Mouse (Mus musculus) intestine, embryonic 14.5 days (tissue): Measurements from ENCODE around the gene Tenm2. TPM values are rescaled to one million over a fixed set of nuclear protein-coding genes. Genes with fewer than 3 reads are reported as not detected.

Source experiments
- ATAC-seq: fragments of 200-750 bp; cut with Nextera tagmentation; replicated peaks from 2 replicates; pipeline ENCODE4 v1.8.0; 2017; ENCODE audit warnings: low read depth, moderate number of reproducible peaks, moderate TSS enrichment, moderate library complexity; ENCODE audit not compliant: low FRiP score, low TSS enrichment
- DNase-seq: peaks from one replicate; pipeline ENCODE4 v3.0.0-alpha.2; 2018; ENCODE audit warnings: low spot score
- H3K27ac ChIP-seq: fragments of 300-500 bp; sonication (generic); 2 replicates; pipeline ENCODE4 v1.5.1; 2014; ENCODE audit warnings: low read depth, mild to moderate bottlenecking, control low read depth
- H3K27me3 ChIP-seq: fragments of 300-500 bp; sonication (generic); replicated peaks from 2 replicates; pipeline ENCODE4 v1.6.1; 2014; ENCODE audit warnings: low read length, control low read depth; ENCODE audit not compliant: control insufficient read depth, insufficient read depth
- H3K36me3 ChIP-seq: fragments of 300-500 bp; sonication (generic); 2 replicates; pipeline ENCODE4 v1.6.1; 2014; ENCODE audit warnings: low read length, control low read depth; ENCODE audit not compliant: control insufficient read depth, insufficient read depth
- H3K4me1 ChIP-seq: fragments of 300-500 bp; sonication (generic); replicated peaks from 2 replicates; pipeline ENCODE4 v1.6.1; 2014; ENCODE audit warnings: low read length, control low read depth, mixed read lengths; ENCODE audit not compliant: control insufficient read depth, insufficient read depth
- H3K4me2 ChIP-seq: fragments of 300-500 bp; sonication (generic); 2 replicates; pipeline ENCODE4 v1.6.1; 2014; ENCODE audit warnings: low read length
- H3K4me3 ChIP-seq: fragments of 300-500 bp; sonication (generic); 2 replicates; pipeline ENCODE4 v1.5.1; 2014; ENCODE audit warnings: low read depth, low read length, control low read depth, mixed read lengths
- H3K9ac ChIP-seq: fragments of 300-500 bp; sonication (generic); 2 replicates; pipeline ENCODE4 v1.6.1; 2014; ENCODE audit warnings: mild to moderate bottlenecking, low read length
- H3K9me3 ChIP-seq: fragments of 300-500 bp; sonication (generic); 2 replicates; pipeline ENCODE4 v1.6.1; 2016; ENCODE audit warnings: low read length, control low read depth; ENCODE audit not compliant: control insufficient read depth
- WGBS: fragments of 180-500 bp; shearing (Covaris S2); extraction: QIAGEN DNeasy Blood & Tissue Kit; methylation state at CpG from one replicate; pipeline ENCODE4 v1.1.7; 2014; 5-methylcytosine and 5-hydroxymethylcytosine counted together
- polyA plus RNA-seq: library from polyadenylated mRNA; unstranded; fragments of >200 nt; fragmentation: Nextera tagmentation; extraction: Ambion mirVana; gene quantifications from 2 replicates; pipeline ENCODE4 v1.2.1, GENCODE M21; 2014

Gene Tenm2
- polyA plus RNA-seq, 1 experiment from 2014 or later: 2.8 TPM

DNA sequence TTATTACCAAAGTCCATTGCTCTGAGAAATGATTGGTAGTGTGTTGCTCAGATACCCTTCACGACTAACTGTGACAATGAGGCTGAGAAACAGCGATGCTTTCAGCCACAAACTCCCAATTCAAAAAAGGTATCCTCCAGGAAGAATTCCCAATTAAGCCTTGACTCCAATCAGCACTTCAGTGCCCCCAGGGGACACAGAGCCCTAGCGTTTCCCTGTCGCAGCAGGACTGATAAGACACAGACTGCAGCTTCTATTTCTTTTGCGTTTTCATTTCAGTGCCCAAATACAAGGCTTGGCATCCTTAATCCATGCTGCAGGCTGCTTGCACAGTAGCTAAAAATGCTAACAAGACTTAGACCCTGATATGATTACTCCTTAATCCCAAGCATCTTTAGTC lies 1186.2 kb downstream of the Tenm2 start:
- Histone ChIP-seq H3K4me3 (no peak overlapping the region), H3K4me1 (no peaks in the 10 kb centered on the region; the same call in 1 of the 2 replicates), H3K9me3 (no peaks in the 10 kb centered on the region), H3K27me3 (no peaks in the 10 kb centered on the region), H3K4me2 (no peak overlapping the region), H3K27ac (no peak overlapping the region), H3K36me3 (no peaks in the 10 kb centered on the region), H3K9ac (no peak overlapping the region)
- ATAC-seq (no peak), DNase-seq (no peak)
- WGBS: 33% methylated on average over 5 of the region's 5 CpGs

DNA sequence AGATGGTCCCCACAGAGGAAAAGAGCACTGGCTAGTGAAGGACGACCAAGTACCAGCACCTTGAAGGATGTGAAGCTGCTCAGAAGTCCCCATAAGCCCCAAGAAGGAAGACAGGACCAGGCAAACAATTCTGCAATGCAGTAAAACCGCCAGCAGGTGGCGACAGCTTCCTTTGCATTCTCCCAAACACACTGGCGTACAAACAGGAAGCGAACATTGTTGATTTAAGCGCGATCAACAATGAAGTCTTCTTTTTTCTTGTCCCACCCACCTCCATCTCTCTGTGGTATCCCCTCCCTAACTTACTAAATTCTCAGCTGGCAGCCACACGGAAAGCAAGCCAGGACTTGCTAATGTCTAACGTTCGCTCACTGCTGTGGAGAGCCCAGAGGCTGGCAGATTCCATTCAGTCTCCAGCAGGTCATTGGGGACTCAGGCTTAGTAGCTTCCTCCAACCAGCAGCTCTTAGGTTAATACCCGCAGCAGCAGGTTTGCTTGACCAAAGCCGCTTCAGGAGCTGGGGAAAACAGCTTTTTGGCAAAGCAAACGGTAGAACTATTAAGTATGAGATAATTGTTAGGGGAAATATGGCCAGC lies 1190.0 kb downstream of the Tenm2 start:
- Histone ChIP-seq H3K36me3 (no peaks in the 10 kb centered on the region), H3K27ac (no peak overlapping the region), H3K4me2 (peak overlapping the region; percentile 52), H3K4me3 (peak overlapping the region; percentile 47), H3K27me3 (no peaks in the 10 kb centered on the region), H3K9me3 (no peaks in the 10 kb centered on the region), H3K9ac (peak overlapping the region; percentile 38; the same call in 1 of the 2 replicates), H3K4me1 (no peaks in the 10 kb centered on the region; the same call in 1 of the 2 replicates)
- peak; percentile 94 for DNase-seq
- peak; percentile 68 for ATAC-seq
- WGBS: 3% methylated on average over 13 of the region's 13 CpGs

DNA sequence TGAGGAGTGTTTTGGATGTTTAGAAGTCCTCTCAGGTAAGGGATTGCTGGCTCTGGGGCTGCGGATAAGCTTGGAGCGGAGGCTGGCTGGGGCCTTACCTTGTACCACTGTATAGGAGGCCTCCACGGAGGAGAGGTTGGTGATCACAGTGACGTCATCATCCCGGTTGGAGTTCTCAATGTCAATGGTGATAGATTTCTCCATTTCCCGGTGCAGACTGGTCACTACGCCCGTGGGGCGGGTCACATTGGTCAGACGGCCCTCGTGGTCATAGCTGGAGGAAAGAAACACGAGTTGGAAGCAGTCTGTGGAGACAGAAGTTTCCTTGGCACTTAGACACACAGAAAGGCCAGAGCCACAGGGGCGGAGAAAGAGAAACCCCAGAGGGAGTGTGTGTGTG lies 1194.4 kb downstream of the Tenm2 start:
- H3K27me3 ChIP-seq: no peaks in the 10 kb centered on the region
- no peaks in the 10 kb centered on the region for H3K36me3 ChIP-seq
- WGBS: 85% methylated on average over 13 of the region's 13 CpGs
- ATAC-seq: no peak
- H3K4me2 ChIP-seq: no peak overlapping the region
- H3K27ac ChIP-seq: no peak overlapping the region
- no peak overlapping the region for H3K9ac ChIP-seq
- H3K9me3 ChIP-seq: no peaks in the 10 kb centered on the region
- no peak overlapping the region for H3K4me3 ChIP-seq
- DNase-seq: no peak
- H3K4me1 ChIP-seq: peaks cover 3% of the 10 kb centered on the region; the same call in 1 of the 2 replicates

DNA sequence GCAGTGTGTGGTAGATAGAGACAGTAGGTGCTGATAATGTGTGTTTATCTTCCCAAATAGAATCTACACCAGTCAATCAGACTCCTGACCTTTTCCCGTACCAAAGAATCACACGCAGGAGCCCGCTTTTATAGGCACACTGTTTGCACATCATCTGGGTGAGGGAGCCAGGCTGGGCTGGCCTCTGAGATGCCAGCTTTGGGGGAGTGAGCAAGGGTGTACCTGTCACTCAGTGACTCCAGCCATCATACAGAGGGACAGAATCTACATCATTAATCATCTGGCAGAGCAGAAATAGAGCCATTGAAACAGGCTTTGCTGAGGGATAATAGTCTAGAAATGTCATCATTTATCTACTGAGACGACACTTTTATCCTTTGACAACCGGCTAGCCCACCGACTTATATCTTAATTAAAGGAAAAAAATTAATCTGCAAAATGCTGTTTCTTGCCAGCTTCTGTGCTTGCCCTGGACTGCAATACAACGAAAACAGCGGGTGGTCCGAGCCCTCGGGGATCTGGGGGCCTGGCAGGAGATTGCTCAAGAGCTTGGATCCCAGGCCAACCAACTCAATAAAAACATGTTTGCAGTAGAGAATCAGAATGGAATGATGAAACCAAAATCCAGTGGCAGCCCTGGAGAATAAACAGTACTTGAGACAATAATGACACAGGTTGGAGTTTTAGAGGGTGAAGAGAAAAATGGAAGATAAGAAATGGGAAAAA lies 1195.1 kb downstream of the Tenm2 start:
- 68% methylated on average over 10 of the region's 10 CpGs for WGBS
- DNase-seq (no peak), ATAC-seq (no peak)

DNA sequence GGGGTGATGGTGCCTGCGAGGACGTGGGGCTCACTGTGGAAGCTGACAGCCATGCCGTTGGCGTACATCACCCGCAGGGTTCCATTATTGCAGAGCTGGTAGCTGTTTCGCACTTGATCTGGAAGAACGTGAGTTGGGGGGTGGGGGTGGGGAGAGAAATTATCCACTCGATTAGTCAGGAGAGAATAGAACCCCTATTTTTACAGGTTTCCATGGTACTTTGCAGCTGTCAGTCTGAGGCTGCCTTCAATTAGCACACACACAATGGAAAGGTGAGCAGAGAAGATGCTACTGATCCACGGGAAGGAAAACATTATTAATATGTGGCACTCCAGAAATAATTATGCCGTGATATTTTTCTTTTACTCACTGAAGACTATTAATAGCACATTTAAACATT lies 1195.9 kb downstream of the Tenm2 start:
- H3K27ac ChIP-seq: no peak overlapping the region
- H3K9me3 ChIP-seq: no peaks in the 10 kb centered on the region
- H3K36me3 ChIP-seq: no peaks in the 10 kb centered on the region
- WGBS: 88% methylated on average over 10 of the region's 10 CpGs
- peaks cover 3% of the 10 kb centered on the region; the same call in 1 of the 2 replicates for H3K4me1 ChIP-seq
- DNase-seq: no peak
- H3K4me3 ChIP-seq: no peak overlapping the region
- H3K4me2 ChIP-seq: no peak overlapping the region
- H3K9ac ChIP-seq: no peak overlapping the region
- no peaks in the 10 kb centered on the region for H3K27me3 ChIP-seq
- no peak for ATAC-seq

More for the DNA sequence above, 1195.1 kb downstream of the Tenm2 start:
- H3K27ac ChIP-seq: no peak overlapping the region
- peaks cover 3% of the 10 kb centered on the region; the same call in 1 of the 2 replicates for H3K4me1 ChIP-seq
- no peak overlapping the region for H3K9ac ChIP-seq
- H3K4me3 ChIP-seq: no peak overlapping the region
- no peak overlapping the region for H3K4me2 ChIP-seq
- H3K36me3 ChIP-seq: no peaks in the 10 kb centered on the region
- no peaks in the 10 kb centered on the region for H3K27me3 ChIP-seq
- no peaks in the 10 kb centered on the region for H3K9me3 ChIP-seq

DNA sequence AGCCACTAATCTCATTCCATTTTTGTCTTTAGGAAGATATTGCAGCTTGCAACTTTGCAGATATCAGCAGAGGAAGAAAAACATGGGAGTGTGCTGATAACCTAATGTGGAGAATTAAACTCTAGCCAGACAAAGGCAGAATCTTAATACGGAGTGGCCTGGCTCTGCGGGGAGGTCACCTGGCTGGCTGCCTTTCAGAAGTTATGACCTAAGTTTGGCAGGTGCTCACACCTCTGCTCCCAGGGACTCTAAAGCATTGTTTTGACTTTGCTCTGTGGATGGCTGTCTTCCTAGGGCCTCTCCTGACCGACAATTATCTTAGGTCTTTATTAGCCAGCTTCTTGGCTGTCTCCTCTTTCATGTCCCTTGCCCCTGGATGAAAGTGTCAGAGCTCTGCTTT lies 1197.4 kb downstream of the Tenm2 start:
- no peaks in the 10 kb centered on the region for H3K27me3 ChIP-seq
- no peak for ATAC-seq
- H3K4me1 ChIP-seq: peaks cover 3% of the 10 kb centered on the region; the same call in 1 of the 2 replicates
- no peak overlapping the region for H3K4me2 ChIP-seq
- no peak overlapping the region for H3K4me3 ChIP-seq
- H3K9ac ChIP-seq: no peak overlapping the region
- DNase-seq: no peak
- no peak overlapping the region for H3K27ac ChIP-seq
- 50% methylated on average over 3 of the region's 3 CpGs for WGBS
- no peaks in the 10 kb centered on the region for H3K36me3 ChIP-seq
- no peaks in the 10 kb centered on the region for H3K9me3 ChIP-seq

DNA sequence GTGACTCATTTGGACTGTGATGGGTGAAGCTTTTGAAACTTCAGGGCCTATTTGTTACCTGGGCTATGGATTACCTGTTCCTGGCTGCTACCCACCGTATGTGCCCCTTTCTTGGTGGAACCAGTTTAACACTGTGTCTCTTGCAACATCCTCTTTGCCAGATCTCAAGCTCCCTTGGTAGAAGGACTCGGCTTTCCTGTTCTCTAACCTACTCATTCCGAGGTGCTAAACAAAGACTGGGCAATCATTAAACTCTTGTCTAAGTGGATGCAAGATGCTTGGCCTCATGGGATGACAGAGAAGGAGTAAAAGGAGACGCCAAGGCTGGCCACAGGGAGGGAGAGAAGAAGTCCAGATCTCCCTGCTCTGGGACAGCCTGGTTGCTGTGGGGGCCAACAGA lies 1198.5 kb downstream of the Tenm2 start:
- no peak overlapping the region for H3K4me3 ChIP-seq
- 71% methylated on average over 4 of the region's 4 CpGs for WGBS
- H3K4me1 ChIP-seq: peaks cover 3% of the 10 kb centered on the region; the same call in 1 of the 2 replicates
- H3K4me2 ChIP-seq: no peak overlapping the region
- no peaks in the 10 kb centered on the region for H3K36me3 ChIP-seq
- ATAC-seq (no peak), DNase-seq (no peak)
- H3K9ac ChIP-seq: no peak overlapping the region
- H3K9me3 ChIP-seq: no peaks in the 10 kb centered on the region
- H3K27me3 ChIP-seq: no peaks in the 10 kb centered on the region
- no peak overlapping the region for H3K27ac ChIP-seq

DNA sequence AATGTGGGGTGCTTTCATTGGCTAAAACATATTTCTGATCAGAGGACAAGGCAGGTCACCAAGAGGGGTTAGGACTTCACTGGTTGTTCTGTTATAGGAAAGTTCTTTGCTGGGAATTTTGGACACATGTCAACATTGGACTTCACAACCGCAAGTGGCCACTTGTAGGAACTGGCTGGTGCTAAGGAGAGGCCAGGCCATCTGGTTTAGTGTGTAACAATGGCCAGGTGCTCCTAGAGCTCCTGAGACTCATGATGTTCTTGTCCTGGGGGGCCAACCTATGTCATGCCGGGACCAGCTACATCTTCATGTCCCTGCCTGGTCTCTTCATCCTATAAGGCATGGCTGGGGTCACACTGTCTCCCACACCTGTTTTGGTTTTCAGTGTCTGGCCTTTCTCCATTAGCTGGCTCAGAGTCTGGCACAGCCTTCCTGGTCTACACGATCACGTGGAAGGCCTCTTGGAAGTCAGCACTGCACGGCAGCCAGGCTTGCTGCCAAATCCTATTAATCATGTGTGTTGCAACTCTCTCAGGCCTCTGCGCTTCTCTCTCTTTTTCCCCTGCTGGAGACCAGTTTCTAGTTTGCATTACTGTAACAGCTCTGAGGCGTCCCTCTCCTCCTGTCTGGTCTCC lies 1199.6 kb downstream of the Tenm2 start:
- no peaks in the 10 kb centered on the region for H3K9me3 ChIP-seq
- H3K27me3 ChIP-seq: no peaks in the 10 kb centered on the region
- H3K9ac ChIP-seq: no peak overlapping the region
- H3K4me2 ChIP-seq: no peak overlapping the region
- peak; percentile 83 for ATAC-seq
- peak; percentile 82 for DNase-seq
- no peak overlapping the region for H3K4me3 ChIP-seq
- WGBS: 29% methylated on average over 7 of the region's 7 CpGs
- H3K36me3 ChIP-seq: no peaks in the 10 kb centered on the region
- H3K4me1 ChIP-seq: peaks cover 3% of the 10 kb centered on the region; the same call in 1 of the 2 replicates
- peak overlapping the region; percentile 24; the same call in 1 of the 2 replicates for H3K27ac ChIP-seq
